Mouse (Mus musculus): Measurements from ENCODE around the gene Csf3. TPM values are rescaled to one million over a fixed set of nuclear protein-coding genes. Genes with fewer than 3 reads are reported as not detected.

The Csf3 gene
- not detected for polyA plus RNA-seq (2014; fragmentation: Illumina TruSeq; extraction: RNeasy Lipid Tissue Mini Kit (QIAGEN cat#74804); ENCODE audit: insufficient read depth, low read depth, low replicate concordance)

DNA sequence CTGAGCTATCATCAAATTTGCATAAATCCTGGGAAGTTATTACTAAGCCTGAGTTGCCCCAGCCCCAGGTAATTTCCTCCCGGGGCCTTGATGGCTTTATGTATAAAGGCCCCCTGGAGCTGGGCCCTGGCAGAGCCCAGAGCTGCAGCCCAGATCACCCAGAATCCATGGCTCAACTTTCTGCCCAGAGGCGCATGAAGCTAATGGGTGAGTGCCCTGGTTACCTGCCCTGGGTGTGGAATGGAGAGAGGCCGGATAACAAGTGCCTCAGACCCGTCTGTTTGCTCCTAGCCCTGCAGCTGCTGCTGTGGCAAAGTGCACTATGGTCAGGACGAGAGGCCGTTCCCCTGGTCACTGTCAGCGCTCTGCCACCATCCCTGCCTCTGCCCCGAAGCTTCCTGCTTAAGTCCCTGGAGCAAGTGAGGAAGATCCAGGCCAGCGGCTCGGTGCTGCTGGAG is at the start of gene Csf3:
Gene Csf3, plus strand, starts transcription at position 51 of the 458 bp plus-strand sequence.

DNA sequence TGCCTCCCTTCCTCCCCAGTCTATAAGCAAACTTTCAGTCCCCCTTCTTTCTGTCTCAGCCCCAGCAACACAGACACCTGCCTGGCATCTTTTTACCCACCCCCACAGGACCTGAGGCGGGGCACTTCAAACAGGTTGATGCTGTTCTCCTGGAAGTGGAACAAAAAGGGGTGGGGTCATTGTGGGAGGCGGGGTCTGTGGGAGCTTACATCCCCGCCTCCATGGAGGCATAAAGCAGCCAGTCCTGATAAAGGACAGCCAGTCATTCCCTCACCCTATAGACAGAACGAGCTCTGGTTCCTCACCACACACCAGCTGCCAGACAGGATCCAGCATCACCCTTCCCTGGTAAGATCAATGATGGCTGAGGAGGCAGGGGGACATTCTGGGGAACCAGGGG is 37.0 kb upstream of the Csf3 start, which contains the start of gene Gsdma:
Gene Gsdma, plus strand, starts transcription at position 261 of the 400 bp plus-strand sequence.

DNA sequence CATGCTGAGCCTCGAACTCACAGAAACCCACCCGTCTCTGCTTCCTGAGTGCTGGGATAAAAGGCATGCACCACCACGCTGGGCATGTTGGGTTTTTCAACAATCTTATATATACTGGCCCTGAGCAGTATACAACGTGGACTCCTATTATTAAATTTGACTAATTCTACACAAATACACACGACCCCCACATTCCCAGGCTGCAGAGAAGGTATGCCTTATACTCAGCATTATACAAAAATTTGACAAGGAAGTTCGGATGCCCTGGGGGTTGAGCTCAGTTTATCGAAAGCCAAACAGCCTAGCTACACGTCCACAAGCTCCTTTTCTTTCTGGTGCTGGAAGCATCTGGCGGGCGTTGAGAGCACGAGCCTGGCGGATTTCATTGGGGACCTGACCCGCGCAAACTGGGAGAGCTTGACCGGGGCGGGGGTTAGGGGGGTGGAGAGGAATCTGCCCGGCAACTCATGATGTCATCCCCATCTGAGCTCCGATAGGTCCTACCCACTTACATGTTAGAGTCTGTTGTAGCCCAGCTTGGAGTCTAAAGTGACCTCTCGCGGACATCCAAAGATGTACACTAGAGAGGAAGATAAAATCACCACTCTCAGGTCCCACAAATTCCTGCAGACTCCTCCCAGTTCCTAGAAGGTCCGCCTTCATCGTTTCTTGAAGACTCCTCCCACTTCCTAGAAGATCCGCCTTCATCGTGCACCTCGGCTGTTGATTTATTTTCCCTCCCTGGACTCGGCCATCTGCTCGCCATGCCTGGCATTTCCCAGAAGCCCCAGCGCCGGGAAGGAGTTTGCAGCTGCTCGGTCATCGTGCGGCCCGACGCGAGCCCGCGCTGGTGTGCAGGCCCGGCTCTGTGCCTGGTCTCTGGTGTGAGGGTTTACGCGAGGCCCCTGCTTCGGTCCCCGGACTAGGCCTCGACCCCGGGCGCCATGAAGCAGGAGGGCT is 19.0 kb upstream of the Csf3 start, which contains the start of gene Psmd3:
Gene Psmd3, plus strand, starts transcription at position 769 of the 960 bp plus-strand sequence.

DNA sequence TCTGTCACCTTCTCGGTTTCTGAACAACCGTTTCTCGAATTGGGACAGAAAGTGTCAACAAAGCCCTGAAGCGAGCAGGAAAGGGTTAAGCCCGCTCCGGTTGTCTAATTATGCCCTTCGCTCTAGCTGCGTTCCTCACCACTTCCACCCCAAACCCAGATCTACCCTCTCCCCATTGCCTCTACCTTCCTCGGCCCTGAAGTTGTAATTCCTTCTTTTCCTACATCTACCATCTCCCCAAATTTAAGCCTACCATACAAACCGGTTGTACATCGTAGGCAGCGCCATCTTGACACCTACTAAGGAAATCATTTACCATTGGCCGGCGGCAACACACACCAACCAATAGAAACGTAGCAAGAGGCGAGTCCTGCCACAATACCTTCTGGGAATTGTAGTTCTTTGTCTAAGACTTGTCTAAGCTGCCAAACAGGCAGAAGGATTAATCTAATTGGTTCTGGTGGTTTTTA is 28.1 kb downstream of the Csf3 start, which contains the start of gene Med24:
Gene Med24, minus strand, starts transcription at position 317 of the 470 bp plus-strand sequence.

DNA sequence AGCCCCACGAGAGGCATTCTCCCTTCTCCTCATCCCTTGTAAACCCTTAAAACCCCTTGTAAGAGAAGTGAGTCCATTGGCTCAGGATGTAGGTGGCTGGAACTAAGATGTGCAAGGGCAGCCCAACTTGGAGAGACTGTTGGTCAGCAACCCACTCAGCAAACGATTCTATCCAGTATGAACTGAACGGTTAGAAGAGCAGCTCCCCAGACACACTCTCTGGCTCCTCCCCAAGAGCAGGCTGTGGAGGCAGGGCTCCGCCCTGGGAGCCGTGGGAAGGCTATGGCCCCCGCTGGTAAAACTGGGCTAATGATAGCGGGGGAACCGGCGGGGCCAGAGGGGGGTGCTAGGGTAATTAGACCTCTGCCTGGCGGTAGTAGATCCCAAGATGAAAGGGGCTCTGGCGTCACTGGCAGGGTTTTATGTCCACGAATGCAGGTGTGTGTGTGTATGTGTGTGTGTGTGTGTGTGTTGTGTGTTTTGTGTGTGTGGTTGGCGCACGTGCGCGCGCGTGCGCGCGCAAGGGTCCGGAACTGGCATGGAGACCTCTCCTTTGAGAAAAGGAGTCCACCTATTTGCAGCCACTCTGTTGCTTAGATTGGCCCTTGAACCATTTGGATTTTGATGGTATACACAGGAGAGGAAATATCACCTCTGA is 39.5 kb downstream of the Csf3 start, which contains the start of gene Thra:
Gene Thra, plus strand, starts transcription at position 246 of the 658 bp plus-strand sequence.

Other genes with a start within 250 kb of the Csf3 start
- gene Ikzf3, start 155.2 kb upstream of the Csf3 start, polyA plus RNA-seq (2014; fragmentation: Illumina TruSeq; extraction: RNeasy Lipid Tissue Mini Kit (QIAGEN cat#74804); ENCODE audit: insufficient read depth, low read depth, low replicate concordance): 3.4 TPM
- gene Zpbp2, start 150.2 kb upstream of the Csf3 start, polyA plus RNA-seq (2014; fragmentation: Illumina TruSeq; extraction: RNeasy Lipid Tissue Mini Kit (QIAGEN cat#74804); ENCODE audit: insufficient read depth, low read depth, low replicate concordance): 0.31 TPM
- gene Ormdl3, start 113.9 kb upstream of the Csf3 start, polyA plus RNA-seq (2014; fragmentation: Illumina TruSeq; extraction: RNeasy Lipid Tissue Mini Kit (QIAGEN cat#74804); ENCODE audit: insufficient read depth, low read depth, low replicate concordance): 36.1 TPM
- not detected for gene Lrrc3c, start 103.0 kb upstream of the Csf3 start, polyA plus RNA-seq (2014; fragmentation: Illumina TruSeq; extraction: RNeasy Lipid Tissue Mini Kit (QIAGEN cat#74804); ENCODE audit: insufficient read depth, low read depth, low replicate concordance)
- 0.33 TPM for gene Gm12355, start 75.6 kb upstream of the Csf3 start, polyA plus RNA-seq (2014; fragmentation: Illumina TruSeq; extraction: RNeasy Lipid Tissue Mini Kit (QIAGEN cat#74804); ENCODE audit: insufficient read depth, low read depth, low replicate concordance)
- gene Gsdma3, start 74.9 kb upstream of the Csf3 start, polyA plus RNA-seq (2014; fragmentation: Illumina TruSeq; extraction: RNeasy Lipid Tissue Mini Kit (QIAGEN cat#74804); ENCODE audit: insufficient read depth, low read depth, low replicate concordance): not detected
- not detected for gene Gsdma2, start 54.5 kb upstream of the Csf3 start, polyA plus RNA-seq (2014; fragmentation: Illumina TruSeq; extraction: RNeasy Lipid Tissue Mini Kit (QIAGEN cat#74804); ENCODE audit: insufficient read depth, low read depth, low replicate concordance)
- gene Gsdma, start 36.9 kb upstream of the Csf3 start, polyA plus RNA-seq (2014; fragmentation: Illumina TruSeq; extraction: RNeasy Lipid Tissue Mini Kit (QIAGEN cat#74804); ENCODE audit: insufficient read depth, low read depth, low replicate concordance): not detected
- 58.6 TPM for gene Psmd3, start 18.7 kb upstream of the Csf3 start, polyA plus RNA-seq (2014; fragmentation: Illumina TruSeq; extraction: RNeasy Lipid Tissue Mini Kit (QIAGEN cat#74804); ENCODE audit: insufficient read depth, low read depth, low replicate concordance)
- 13.2 TPM for gene Med24, start 28.2 kb downstream of the Csf3 start, polyA plus RNA-seq (2014; fragmentation: Illumina TruSeq; extraction: RNeasy Lipid Tissue Mini Kit (QIAGEN cat#74804); ENCODE audit: insufficient read depth, low read depth, low replicate concordance)
- gene Thra, start 39.4 kb downstream of the Csf3 start, polyA plus RNA-seq (2014; fragmentation: Illumina TruSeq; extraction: RNeasy Lipid Tissue Mini Kit (QIAGEN cat#74804); ENCODE audit: insufficient read depth, low read depth, low replicate concordance): 71.3 TPM
- 15.6 TPM for gene Nr1d1, start 74.1 kb downstream of the Csf3 start, polyA plus RNA-seq (2014; fragmentation: Illumina TruSeq; extraction: RNeasy Lipid Tissue Mini Kit (QIAGEN cat#74804); ENCODE audit: insufficient read depth, low read depth, low replicate concordance)
- gene Msl1, start 94.3 kb downstream of the Csf3 start, polyA plus RNA-seq (2014; fragmentation: Illumina TruSeq; extraction: RNeasy Lipid Tissue Mini Kit (QIAGEN cat#74804); ENCODE audit: insufficient read depth, low read depth, low replicate concordance): 40.5 TPM
- 20.7 TPM for gene Casc3, start 103.6 kb downstream of the Csf3 start, polyA plus RNA-seq (2014; fragmentation: Illumina TruSeq; extraction: RNeasy Lipid Tissue Mini Kit (QIAGEN cat#74804); ENCODE audit: insufficient read depth, low read depth, low replicate concordance)
- gene Rapgefl1, start 135.5 kb downstream of the Csf3 start, polyA plus RNA-seq (2014; fragmentation: Illumina TruSeq; extraction: RNeasy Lipid Tissue Mini Kit (QIAGEN cat#74804); ENCODE audit: insufficient read depth, low read depth, low replicate concordance): 1.1 TPM
- 5.1 TPM for gene Wipf2, start 162.4 kb downstream of the Csf3 start, polyA plus RNA-seq (2014; fragmentation: Illumina TruSeq; extraction: RNeasy Lipid Tissue Mini Kit (QIAGEN cat#74804); ENCODE audit: insufficient read depth, low read depth, low replicate concordance)
- 0.92 TPM for gene Cdc6, start 206.5 kb downstream of the Csf3 start, polyA plus RNA-seq (2014; fragmentation: Illumina TruSeq; extraction: RNeasy Lipid Tissue Mini Kit (QIAGEN cat#74804); ENCODE audit: insufficient read depth, low read depth, low replicate concordance)
- gene Rara, start 226.6 kb downstream of the Csf3 start, polyA plus RNA-seq (2014; fragmentation: Illumina TruSeq; extraction: RNeasy Lipid Tissue Mini Kit (QIAGEN cat#74804); ENCODE audit: insufficient read depth, low read depth, low replicate concordance): 18.0 TPM